Mouse (Mus musculus) stomach, postnatal 0 days (tissue): ENCODE results near the gene Sertad1. TPM values are rescaled to one million over a fixed set of nuclear protein-coding genes. Genes with fewer than 3 reads are reported as not detected.

ENCODE experiments used
- ATAC-seq: fragments of 200-750 bp; cut with Nextera tagmentation; 2 replicates; pipeline ENCODE4 v1.8.0; 2017; ENCODE audit not compliant: low FRiP score, low TSS enrichment
- DNase-seq: peaks from one replicate; pipeline ENCODE4 v3.0.0-alpha.2; 2016; ENCODE audit warnings: low spot score
- H3K27ac ChIP-seq: fragments of 300-500 bp; sonication (generic); replicated peaks from 2 replicates; pipeline ENCODE4 v1.5.1; 2014; ENCODE audit warnings: mild to moderate bottlenecking, control low read depth
- H3K27me3 ChIP-seq: fragments of 300-500 bp; sonication (generic); 2 replicates; pipeline ENCODE4 v1.6.1; 2014; ENCODE audit warnings: low read length; ENCODE audit not compliant: control insufficient read depth, insufficient read depth
- H3K36me3 ChIP-seq: fragments of 300-500 bp; sonication (generic); 2 replicates; pipeline ENCODE4 v1.6.1; 2014; ENCODE audit warnings: low read length, mixed read lengths; ENCODE audit not compliant: control insufficient read depth, insufficient read depth
- H3K4me1 ChIP-seq: fragments of 300-500 bp; sonication (generic); replicated peaks from 2 replicates; pipeline ENCODE4 v1.6.1; 2014; ENCODE audit warnings: antibody characterized with exemption; ENCODE audit not compliant: control insufficient read depth, insufficient read depth
- H3K4me2 ChIP-seq: fragments of 300-500 bp; sonication (generic); replicated peaks from 2 replicates; pipeline ENCODE4 v1.6.1; 2014; ENCODE audit warnings: low read depth, mild to moderate bottlenecking, control low read depth, moderate library complexity
- H3K4me3 ChIP-seq: fragments of 300-500 bp; sonication (generic); 2 replicates; pipeline ENCODE4 v1.5.1; 2014; ENCODE audit warnings: low read depth, low read length, control low read depth
- H3K9ac ChIP-seq: fragments of 300-500 bp; sonication (generic); 2 replicates; pipeline ENCODE4 v1.6.1; 2014; ENCODE audit warnings: mild to moderate bottlenecking, low read length, control low read depth, mixed read lengths
- H3K9me3 ChIP-seq: fragments of 300-500 bp; sonication (generic); 2 replicates; pipeline ENCODE4 v1.6.1; 2016; ENCODE audit warnings: low read length; ENCODE audit not compliant: control insufficient read depth
- CTCF ChIP-seq: IDR thresholded peaks from 2 replicates; pipeline ENCODE4 v1.5.1; 2016; ENCODE audit warnings: antibody characterized with exemption, low read depth, mild to moderate bottlenecking, moderate library complexity
- EP300 ChIP-seq: optimal IDR thresholded peaks from 2 replicates; pipeline ENCODE3; 2016; ENCODE audit warnings: antibody characterized with exemption
- WGBS: fragments of 180-500 bp; shearing (Covaris S2); extraction: QIAGEN DNeasy Blood & Tissue Kit; methylation state at CpG from one replicate; pipeline ENCODE4 v1.1.7; 2014; 5-methylcytosine and 5-hydroxymethylcytosine counted together
- polyA plus RNA-seq: library from polyadenylated mRNA; unstranded; fragments of >200 nt; fragmentation: Nextera tagmentation; extraction: Ambion mirVana; gene quantifications from 2 replicates; pipeline ENCODE4 v1.2.1, GENCODE M21; 2015

Sertad1 gene
- polyA plus RNA-seq, 1 experiment from 2014 or later, result 53.0 TPM

GRCm38 (mm10) chr7:27518314-27518713, 31.6 kb downstream of the Sertad1 start:
- WGBS, result 82% methylated on average over 9 of the region's 9 CpGs
- Histone ChIP-seq H3K4me2 (no peak overlapping the region), H3K9me3 (no peaks in the 10 kb centered on the region), H3K36me3 (0 out of 2 replicates have a peak, but pooled peaks cover 3% of the 10 kb centered on the region), H3K9ac (no peak overlapping the region), H3K27me3 (no peaks in the 10 kb centered on the region), H3K4me1 (no peaks in the 10 kb centered on the region), H3K4me3 (no peak overlapping the region), H3K27ac (no peak overlapping the region)
- TF ChIP-seq CTCF (no peak), EP300 (no peak)
- DNase-seq, result no peak
- ATAC-seq, result no peak

GRCm38 (mm10) chr7:27520104-27520503, 33.4 kb downstream of the Sertad1 start:
- TF ChIP-seq CTCF (peak; percentile 37), EP300 (no peak)
- H3K36me3 ChIP-seq, result 0 out of 2 replicates have a peak, but pooled peaks cover 3% of the 10 kb centered on the region
- ATAC-seq, result no peak
- H3K9ac ChIP-seq, result no peak overlapping the region
- no peak overlapping the region for H3K4me3 ChIP-seq
- H3K4me2 ChIP-seq, result no peak overlapping the region
- H3K27ac ChIP-seq, result peak overlapping the region; percentile 40; the same call in 1 of the 2 replicates
- H3K9me3 ChIP-seq, result no peaks in the 10 kb centered on the region
- H3K4me1 ChIP-seq, result no peaks in the 10 kb centered on the region
- no peak for DNase-seq
- no peaks in the 10 kb centered on the region for H3K27me3 ChIP-seq

DNA sequence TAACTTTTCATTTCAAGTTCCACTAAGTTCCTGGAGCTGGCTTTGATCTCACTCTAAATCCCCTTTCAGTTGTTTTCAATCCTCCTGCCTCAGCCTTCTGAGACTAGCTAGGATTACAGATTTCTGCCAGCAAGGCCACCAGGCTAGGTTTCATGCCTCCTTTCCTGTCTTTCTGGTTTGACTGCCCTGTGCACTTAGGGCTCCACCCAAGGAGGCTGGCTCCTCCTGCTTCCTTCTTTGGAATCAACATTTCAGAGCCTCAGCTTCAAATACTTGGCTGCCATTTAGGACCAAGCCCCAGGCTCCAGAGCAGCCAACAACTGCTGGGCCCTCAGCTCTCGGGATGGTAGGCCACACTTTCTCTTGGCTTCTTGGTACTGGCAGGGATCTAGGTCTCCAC, 33.9 kb downstream of the Sertad1 start:
- peak overlapping the region; percentile 50; the same call in 1 of the 2 replicates for H3K27ac ChIP-seq
- H3K36me3 ChIP-seq, result 0 out of 2 replicates have a peak, but pooled peaks cover 3% of the 10 kb centered on the region
- H3K27me3 ChIP-seq, result no peaks in the 10 kb centered on the region
- no peak overlapping the region for H3K4me3 ChIP-seq
- no peak overlapping the region for H3K9ac ChIP-seq
- no peak for TF ChIP-seq EP300
- H3K4me1 ChIP-seq, result no peaks in the 10 kb centered on the region
- peak; percentile 79 for DNase-seq
- 44% methylated on average over 1 of the region's 1 CpGs for WGBS
- ATAC-seq, result peak; percentile 79
- no peaks in the 10 kb centered on the region for H3K9me3 ChIP-seq
- no peak overlapping the region for H3K4me2 ChIP-seq

DNA sequence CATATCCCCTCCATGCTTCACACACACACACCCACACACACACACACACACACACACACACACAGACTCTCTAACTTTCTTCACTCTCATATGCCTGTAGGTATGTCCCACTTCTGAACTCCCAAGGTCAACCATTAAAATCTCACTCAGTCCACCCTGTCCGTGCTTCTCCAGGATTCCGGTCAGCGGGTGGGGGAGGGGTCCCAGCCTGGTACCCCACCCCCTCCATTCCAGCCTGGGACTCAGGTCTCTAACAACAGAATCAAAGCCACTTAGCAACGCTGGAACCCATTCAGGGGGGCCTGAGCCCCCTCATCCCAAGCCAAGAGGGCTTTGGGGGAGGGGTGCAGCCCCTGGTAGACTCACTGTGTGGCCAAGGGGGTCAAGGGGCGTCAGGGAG, 36.3 kb downstream of the Sertad1 start, which contains the start of gene Hipk4:
Gene Hipk4 (plus strand): TSS at position 301 of the 400 bp plus-strand sequence.
- no peak within 1 kb of the TSS for H3K4me2 ChIP-seq
- H3K27me3 ChIP-seq, result no peaks in the 10 kb centered on the region
- TF ChIP-seq CTCF (no peak), EP300 (no peak)
- H3K4me1 ChIP-seq, result no peaks in the 10 kb centered on the region
- 51% methylated on average over 5 of the region's 5 CpGs for WGBS
- DNase-seq (no peak), ATAC-seq (no peak)
- no peaks in the 10 kb centered on the region for H3K36me3 ChIP-seq
- H3K9ac ChIP-seq, result no peak within 1 kb of the TSS
- no peak within 1 kb of the TSS for H3K27ac ChIP-seq
- no peak within 1 kb of the TSS for H3K4me3 ChIP-seq
- no peaks in the 10 kb centered on the region for H3K9me3 ChIP-seq

DNA sequence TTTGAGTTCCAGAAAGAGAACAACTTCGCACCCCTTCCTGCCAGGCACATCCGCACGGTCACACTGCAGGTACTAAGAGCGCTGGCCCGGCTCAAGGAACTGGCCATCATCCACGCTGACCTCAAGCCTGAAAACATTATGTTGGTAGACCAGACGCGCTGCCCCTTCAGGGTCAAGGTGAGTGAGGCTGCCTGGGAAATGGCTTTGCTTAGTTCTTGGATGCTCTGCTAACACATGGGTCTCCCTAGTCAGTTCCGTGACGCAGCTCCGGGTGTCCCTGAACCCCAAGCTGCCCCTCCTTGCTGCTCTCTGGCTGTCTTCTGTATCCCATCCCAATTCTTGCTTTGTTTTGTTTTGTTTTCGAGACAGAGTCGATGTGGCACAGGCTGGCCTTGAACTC, 37.1 kb downstream of the Sertad1 start:
- 92% methylated on average over 13 of the region's 13 CpGs for WGBS

GRCm38 (mm10) chr7:27526039-27526827, 39.5 kb downstream of the Sertad1 start:
- no peak overlapping the region for H3K4me3 ChIP-seq
- no peak overlapping the region; the same call in 1 of the 2 replicates for H3K9ac ChIP-seq
- ATAC-seq (peak; percentile 85), DNase-seq (peak; percentile 84)
- H3K27ac ChIP-seq, result no peak overlapping the region
- H3K4me1 ChIP-seq, result no peaks in the 10 kb centered on the region
- WGBS, result 20% methylated on average over 10 of the region's 10 CpGs
- no peaks in the 10 kb centered on the region for H3K9me3 ChIP-seq
- no peak overlapping the region for H3K4me2 ChIP-seq
- TF ChIP-seq CTCF (peak; percentile 97), EP300 (no peak)
- H3K27me3 ChIP-seq, result no peaks in the 10 kb centered on the region
- H3K36me3 ChIP-seq, result no peaks in the 10 kb centered on the region; the same call in 1 of the 2 replicates

More for the DNA sequence above, 37.1 kb downstream of the Sertad1 start:
- Histone ChIP-seq H3K9ac (no peak overlapping the region), H3K27me3 (no peaks in the 10 kb centered on the region), H3K4me2 (no peak overlapping the region), H3K4me1 (no peaks in the 10 kb centered on the region), H3K36me3 (no peaks in the 10 kb centered on the region), H3K9me3 (no peaks in the 10 kb centered on the region), H3K4me3 (no peak overlapping the region), H3K27ac (no peak overlapping the region)
- ATAC-seq (no peak), DNase-seq (no peak)
- no peak for TF ChIP-seq EP300
- no peak for TF ChIP-seq CTCF
